Mouse (Mus musculus): ENCODE data around the gene S100a1. TPM values are rescaled to one million over a fixed set of nuclear protein-coding genes. Genes with fewer than 3 reads are reported as not detected.

Gene S100a1
- total RNA-seq (2021) (100 to 1,000 TPM; 199 to 282 TPM), polyA plus RNA-seq (2012; rRNA removed) (81.4 and 98.2 TPM in 2 replicates)
- long read RNA-seq, transcript S100a1-201 (3 exons, 677 nt) = major isoform, 186 of 194 reads
- long read RNA-seq, partial matches to known transcripts = 5 of 194 reads
- long read RNA-seq, other reads (novel, unspliced or antisense) = 1 of 194 reads

DNA sequence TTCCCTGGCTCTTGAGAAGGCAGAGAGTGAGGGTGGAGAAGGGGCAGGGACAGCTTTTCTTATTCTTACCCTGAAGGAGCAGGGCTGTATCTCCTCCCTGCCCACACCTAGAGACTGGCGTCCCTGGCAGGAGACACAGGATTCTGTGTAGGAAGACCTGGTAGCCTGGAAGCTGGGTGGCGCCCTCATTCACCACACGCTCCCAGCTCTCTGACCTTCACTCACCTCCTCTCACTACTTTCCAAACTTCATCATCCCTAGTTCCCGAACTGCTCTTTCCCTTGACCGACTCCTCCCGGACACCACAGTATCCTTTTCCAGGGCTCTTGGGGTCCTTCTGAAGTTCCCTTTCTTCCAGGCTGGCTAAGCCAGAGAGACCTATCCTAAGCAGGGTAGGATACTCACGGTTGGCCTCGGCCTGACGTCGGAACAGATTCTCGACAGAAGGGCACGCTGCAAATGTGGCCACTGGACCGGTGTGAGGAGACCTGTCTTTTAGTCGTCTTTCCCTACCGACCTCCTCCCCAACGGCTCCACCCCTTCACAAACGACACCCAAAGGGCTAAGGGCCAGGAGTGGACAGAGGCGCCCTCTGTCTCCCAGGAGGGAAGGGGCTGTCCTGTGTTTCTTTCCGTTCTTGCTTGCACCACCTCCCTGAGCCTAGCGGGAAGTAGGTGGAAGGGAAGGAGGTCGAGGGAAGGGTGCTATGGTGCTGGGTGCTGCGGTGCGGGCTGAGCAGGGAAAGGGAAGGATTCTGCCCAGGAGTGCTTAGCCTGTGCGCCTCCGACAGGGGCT lies at the start of gene S100a1, which contains the start of gene S100a13:
Gene S100a1, minus strand, starts transcription at position 597 of the 795 bp plus-strand sequence.
Gene S100a13, plus strand, starts transcription at position 640 of the 795 bp plus-strand sequence.
- DNase-seq = peak; percentile 90

DNA sequence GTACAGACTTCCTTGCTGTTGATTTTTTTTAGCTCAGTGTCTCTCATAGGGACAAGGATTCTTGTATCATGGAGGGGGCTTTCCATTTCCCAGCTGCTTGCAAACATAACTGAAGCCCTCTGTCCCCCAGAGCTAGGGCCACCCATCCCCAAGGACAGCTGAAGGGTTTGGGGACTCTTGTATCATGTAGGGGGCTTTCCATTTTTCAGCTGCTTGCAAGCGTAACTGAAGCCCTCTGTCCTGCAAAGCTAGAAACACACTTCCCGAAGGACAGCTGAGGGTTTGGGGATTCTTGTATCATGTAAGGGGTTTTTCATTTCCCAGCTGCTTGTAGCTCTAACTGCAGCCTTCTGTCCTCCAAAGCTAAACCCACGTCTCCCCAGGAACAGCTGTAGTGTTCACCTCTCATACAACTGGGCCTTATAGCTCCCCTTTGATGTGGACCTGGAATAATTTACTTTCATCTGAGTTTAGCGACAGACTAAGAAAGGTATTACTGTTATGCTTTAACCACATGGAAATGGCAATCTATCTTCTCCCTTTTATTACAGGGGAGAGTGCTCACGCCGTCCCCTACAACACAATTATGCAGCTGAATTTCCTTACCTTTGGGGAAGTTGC lies 45.9 kb upstream of the S100a1 start, which contains the start of gene S100a3:
Gene S100a3, plus strand, starts transcription at position 571 of the 621 bp plus-strand sequence.
- DNase-seq = no peak

DNA sequence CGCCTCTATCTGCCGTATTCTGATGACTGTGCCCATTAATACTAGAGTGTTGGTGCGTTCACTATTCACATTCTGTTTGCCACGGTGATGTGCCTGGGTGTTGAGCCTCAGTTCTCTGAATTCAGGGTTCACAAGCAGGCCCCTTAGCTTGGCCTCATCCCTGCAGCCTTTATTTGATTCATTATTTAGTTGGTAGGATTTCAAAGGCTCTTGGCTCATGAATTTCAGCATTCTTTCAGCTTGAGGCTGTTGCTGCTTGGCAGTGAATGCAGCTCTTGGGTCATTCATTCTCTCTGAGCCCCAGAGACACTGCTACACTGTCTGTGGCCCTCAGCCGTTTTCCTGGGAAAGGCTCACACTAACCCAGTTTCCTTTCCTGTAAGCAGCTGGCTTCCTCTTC lies 41.8 kb upstream of the S100a1 start:
- DNase-seq = no peak

DNA sequence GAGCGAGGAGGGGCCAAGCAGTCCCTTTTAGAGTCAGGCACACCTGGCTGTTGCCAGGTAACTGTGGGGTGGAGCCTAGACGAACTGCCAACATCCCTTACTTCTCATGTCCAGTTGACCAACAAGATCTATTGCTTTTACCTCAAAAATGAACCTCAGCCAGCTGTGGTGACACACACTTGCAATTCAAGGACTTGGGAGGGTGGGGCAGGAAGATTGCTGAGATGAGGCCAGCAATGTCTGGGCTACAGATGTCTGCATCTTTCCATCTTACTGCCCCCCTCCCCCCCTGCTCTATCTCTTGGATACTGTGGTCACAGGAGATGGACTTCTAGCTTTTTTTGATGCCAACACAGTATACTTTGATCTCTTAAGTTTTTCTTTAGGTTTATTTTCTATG lies 38.0 kb upstream of the S100a1 start:
- peak; percentile 63 for DNase-seq

DNA sequence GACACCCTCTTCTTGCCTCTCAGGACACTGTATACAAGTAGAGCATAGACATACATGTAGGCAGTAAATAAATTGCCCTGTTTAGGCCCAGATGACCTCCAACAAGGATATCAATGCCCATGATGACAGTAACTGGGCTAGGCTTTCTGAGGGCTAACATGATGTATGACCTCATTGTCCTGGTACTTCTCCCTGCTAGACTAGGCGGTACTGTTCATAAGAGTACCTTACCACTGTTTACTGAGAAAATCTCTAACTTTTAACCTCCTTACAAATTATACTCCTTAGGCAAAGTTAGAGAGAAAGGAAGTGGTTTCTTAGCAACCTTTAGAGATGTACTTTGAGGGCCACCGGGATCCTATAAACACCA lies 36.2 kb upstream of the S100a1 start:
- no peak for DNase-seq

DNA sequence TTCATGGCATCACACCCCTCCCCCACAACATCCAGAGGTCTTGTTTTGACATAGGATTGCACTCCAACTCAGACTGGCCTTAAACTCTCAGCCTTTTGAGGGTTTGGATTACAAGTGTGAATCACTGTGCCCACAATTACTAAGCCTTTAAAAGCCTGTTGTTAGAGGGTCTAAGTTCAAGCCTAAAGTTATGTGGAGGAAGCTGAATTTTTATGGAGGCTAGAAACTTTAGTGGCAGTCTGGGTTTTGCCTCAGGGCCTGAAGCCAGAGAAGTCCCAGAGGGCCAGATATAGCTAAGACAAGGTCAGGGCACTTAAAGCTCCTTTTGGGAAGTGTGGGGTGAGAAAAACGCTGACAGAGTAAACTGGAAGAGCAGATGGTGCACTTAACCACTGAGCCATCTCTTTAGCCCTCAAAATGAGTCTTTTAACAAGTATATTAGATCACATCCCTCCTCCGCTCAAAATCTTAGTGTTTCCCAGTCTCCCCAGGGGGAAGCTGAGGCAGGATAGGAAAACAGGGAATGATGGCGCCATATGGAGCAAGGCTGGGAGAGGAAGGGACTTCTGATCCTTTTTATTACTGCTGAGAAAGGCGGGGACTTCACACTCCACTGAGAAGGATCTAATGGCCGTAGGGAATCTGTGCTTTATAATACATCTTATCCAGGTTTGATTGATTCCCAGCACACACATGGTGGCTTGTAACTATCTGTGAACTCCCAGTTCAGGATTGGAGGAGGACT lies 35.7 kb upstream of the S100a1 start:
- no peak for DNase-seq

DNA sequence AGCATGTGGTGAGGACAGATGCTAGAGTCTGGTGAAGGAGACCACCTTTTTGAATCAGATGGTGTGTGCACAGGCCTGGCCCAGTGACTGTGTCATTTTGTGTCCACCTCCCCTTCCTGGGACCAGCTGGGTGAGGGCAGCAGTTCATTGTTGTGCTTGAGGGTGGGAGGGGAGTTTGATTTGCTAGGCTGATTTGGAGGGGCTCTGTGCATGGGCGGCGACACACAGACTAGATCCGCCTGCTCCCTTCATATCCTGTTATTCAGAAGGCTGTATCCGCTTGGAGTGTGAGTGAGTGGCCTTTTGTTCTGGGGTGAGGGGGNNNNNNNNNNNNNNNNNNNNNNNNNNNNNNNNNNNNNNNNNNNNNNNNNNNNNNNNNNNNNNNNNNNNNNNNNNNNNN lies 26.7 kb upstream of the S100a1 start:
- peak; percentile 52 for DNase-seq

DNA sequence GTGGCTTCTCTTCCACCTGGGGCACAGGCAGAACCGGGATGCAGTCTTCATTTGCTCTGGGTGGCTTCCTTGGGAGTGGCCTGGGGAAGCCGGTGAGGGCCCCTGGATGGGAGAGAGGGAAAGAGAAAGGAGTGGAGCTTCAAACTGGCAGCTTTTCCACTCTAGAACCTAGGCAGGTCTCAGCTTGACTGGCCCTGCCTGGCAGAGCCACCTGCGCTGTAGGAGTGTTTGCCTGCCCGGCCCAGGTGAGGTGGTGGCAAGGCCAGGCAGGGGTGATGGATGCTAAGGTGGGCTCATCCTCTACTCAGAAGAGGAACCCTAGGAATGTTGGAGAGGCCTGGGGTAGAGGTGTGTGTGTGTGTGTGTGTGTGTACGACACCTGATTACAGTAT lies 23.7 kb upstream of the S100a1 start:
- DNase-seq = no peak

DNA sequence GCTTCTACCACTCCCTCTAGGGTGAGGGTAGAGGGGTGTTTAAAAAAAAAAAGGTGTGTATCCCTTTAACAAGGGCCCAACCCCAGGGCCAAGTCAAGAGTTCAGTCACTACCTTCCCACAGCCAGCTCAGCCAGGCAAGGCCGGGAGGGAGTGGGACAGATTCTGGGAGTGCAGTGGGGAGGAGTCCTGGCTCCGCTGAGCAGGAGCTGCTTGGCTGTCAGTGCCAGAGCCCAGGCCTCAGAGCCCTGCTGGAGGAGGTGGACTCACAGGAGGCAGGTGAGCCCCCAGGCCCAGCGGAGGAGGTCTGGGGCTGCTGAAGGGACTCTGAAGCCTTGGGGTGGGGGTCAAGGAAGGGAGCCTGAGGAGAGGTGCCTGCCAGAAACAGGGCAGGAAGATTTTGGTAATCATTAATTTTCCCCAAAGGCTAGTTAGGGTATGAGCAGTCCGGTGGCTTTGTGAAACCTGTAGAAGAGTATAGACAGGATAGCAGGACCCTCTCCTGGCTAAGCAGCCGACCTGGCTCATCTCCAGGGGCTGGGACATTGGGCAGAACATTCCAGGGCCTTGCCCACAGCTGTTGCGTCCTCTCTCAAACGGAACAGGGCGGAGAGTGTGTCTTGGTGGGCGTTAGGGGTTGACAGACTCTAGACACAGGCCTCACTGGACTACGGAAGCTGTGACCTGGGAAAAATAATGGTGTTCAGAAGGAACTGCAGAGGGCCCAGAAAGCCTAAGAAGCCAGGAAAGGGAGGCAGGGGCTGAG lies 23.1 kb upstream of the S100a1 start, which contains the start of gene S100a16:
Gene S100a16, plus strand, starts transcription at position 114 of the 764 bp plus-strand sequence.
- DNase-seq = peak; percentile 90

DNA sequence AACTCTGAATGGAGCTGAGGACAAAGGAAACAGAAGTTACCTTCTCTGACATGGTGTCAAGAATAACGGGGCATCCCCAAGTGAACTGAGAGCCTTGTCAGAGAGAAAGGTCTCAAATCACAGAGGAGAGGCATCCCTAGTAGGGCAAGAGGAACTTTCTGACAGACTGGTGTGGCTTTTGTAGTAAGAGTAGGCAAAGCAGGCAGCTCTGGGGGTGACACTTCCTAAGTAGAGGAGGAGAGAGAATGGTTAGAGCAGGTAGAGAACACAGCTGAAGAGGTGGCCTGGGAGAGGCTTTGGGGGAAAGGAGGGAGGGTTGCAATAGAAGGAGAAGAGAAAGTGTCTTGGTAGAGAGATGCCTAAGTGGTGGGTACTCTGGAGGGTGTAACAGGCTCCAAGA lies 21.3 kb upstream of the S100a1 start:
- DNase-seq = no peak

DNA sequence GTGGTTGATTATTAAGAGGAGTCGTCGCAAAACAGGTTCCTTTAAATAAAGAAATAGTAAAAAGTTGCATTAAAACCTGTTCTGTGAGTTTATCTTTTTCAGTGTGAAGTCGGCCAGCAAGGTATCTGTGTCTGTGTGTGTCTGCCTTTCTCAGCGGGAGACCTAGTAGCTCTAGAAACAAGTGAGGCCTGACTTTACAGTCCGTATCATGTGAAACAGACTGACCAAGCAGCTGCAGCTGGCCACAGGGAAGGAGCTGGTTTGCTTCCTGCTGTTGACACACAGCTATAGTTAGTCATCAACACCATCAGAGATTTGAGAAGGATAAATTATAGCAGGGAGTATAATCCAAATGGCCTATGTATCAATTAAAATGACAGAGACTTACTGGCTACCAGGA lies 17.5 kb upstream of the S100a1 start:
- DNase-seq = no peak

DNA sequence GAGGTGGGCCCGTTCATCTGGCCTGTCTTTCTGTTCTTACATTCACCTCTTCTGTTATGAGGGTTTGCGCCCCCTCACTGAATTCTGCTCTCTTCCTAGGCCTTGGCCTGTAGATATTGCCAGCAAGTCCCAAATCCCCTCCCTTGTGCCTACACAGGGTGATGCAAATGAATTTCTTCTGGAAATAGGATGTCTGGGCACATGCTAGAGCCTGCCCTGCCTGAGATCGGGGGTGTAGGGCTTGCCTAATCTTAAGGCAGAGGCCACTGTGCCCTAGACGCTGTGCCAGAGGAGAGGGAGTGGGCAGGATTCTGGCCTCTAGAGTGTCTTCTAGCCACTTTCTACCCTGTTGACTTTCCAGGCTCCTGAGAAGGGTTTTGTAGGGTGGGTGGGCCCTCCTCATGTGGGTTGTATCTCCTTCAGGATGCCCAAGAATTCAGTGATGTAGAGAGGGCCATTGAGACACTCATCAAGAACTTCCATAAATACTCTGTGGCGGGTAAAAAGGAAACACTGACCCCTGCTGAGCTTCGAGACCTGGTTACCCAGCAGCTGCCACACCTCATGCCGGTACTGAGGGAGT lies 13.2 kb upstream of the S100a1 start:
- DNase-seq = no peak

DNA sequence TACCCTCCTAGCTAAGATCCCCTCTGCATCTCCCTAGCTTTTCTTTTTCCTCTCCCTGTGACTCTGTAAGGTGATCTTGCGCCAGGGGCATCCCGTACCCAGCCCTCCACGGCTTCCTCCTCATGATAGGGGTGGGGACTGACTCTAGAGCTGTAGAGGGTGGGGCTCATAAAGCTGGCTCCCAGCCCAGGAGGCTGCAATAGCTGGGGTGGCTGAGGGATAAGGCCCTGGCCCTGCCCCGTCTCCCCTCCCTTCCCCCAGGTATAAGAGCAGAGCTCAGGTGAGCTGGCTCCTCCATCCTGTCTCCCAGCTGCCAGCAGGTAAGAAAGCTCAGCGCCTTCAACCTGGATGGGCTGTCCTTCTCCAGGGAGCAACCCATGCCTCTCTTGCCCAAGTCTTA lies 12.4 kb upstream of the S100a1 start, which contains the start of gene S100a14:
Gene S100a14, plus strand, starts transcription at position 277 of the 400 bp plus-strand sequence.
- DNase-seq = no peak

DNA sequence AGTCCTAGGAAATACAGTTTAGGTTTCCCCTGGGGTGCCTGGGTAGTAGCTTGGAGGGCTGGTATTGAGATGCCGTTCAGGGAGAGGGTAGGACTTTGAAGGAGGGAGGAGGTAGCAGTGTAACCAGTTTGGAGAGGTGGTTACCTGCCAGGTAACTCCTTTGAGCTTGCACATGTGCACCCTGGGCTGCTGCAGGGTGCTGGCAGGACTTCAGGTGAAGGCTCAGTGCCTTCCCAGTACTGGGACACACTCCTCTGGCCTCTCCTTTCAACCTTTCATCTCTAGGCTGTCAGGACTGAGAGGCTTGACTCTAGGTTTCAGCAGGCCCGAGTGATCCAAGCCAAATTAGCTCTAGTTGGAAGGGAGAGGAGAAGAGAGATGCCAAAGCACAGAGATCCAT lies 11.9 kb upstream of the S100a1 start:
- no peak for DNase-seq

DNA sequence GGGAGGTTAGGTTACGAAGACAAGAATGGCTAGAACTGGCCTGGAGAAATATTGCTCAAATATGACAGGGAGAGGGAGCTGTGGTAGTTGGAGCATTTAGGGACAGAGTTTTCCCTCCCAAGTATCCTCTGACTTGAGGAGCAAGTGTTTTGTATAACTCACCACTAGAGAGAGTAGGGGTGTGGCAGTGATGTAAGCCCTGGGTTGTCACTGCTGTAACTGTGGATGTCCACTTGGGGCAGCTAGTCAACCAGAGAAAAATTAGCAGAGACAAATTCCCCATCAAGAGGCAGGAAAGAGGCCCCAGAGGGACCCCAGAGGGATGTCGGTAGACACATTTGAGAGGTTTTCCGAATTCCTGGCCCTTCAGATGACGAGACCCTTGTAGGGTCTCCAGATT lies 11.2 kb upstream of the S100a1 start:
- peak; percentile 55 for DNase-seq

DNA sequence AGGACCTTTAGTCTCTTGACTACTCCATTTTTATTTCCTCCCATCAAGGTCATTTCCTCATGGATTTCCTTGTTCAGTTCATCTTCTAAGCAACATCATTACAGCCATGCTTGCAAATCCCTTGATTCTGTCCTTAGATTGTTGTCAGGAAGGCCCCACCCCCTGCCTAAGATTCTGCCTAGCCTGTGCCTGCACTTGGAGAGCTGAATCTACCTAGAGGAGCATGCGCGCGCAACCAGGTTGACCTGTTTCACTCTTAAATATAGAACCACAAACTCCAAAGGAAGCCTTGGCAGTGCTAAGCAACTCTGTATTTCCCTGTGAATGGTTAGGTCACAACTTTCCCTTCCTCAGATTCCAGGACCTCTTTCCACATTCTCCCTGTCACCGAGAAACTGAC lies 3.5 kb upstream of the S100a1 start:
- no peak for DNase-seq

DNA sequence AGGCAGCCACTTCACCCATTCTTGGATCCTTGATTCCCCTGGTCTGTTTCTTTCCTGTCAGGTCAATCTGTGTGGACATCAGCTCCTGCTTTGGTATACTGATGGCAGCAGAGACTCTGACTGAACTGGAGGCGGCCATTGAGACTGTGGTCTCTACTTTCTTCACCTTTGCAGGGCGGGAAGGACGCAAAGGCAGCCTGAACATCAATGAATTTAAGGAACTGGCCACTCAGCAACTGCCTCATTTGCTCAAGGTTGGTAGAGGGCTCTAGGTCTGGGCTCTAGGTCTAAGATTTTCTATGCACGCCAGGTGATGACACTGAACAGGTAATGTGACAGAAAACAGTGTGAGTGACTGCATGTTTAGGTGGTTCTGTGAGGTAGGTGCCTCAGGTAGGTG lies 1.6 kb upstream of the S100a1 start:
- no peak for DNase-seq

DNA sequence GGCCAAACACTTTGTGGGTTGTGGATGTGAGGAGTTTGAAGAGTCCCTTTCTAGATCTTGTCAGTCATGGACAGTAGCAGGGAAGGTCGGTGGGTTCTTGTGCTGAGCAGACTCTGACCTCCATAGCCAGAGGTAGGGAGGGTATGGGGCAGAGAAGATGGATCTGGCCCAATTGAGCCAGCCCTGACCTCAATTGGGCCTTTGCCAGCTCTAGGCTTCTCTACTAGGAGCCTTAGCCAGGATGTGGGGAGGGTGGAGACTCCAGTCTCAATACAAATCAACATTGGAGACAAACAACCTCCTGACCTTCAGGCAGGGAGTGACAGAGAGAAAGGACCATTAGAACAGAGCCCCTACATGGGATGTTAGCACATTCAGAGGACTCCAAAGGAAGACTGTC lies 1.1 kb upstream of the S100a1 start:
- DNase-seq = peak; percentile 61

DNA sequence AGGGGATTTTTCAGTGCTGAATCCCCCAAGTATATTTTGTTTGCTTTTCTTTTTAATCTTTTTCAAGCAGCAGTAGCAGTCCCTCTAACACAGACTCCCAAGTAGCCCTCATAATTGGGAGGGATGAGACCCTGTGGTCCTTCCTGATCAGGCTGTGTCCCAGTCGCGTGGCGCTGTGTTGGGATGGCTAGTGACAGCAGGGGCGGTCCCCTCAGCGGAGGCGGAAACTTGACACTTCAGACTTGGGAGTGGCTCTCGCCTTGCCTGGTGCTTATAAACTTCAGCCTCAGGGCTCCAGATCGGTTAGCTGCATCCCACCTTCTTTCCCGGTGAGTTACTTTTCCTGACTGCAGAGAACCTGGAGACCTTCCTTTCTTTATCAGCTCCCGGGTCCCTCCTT lies 499 bp upstream of the S100a1 start:
- DNase-seq = peak; percentile 87

DNA sequence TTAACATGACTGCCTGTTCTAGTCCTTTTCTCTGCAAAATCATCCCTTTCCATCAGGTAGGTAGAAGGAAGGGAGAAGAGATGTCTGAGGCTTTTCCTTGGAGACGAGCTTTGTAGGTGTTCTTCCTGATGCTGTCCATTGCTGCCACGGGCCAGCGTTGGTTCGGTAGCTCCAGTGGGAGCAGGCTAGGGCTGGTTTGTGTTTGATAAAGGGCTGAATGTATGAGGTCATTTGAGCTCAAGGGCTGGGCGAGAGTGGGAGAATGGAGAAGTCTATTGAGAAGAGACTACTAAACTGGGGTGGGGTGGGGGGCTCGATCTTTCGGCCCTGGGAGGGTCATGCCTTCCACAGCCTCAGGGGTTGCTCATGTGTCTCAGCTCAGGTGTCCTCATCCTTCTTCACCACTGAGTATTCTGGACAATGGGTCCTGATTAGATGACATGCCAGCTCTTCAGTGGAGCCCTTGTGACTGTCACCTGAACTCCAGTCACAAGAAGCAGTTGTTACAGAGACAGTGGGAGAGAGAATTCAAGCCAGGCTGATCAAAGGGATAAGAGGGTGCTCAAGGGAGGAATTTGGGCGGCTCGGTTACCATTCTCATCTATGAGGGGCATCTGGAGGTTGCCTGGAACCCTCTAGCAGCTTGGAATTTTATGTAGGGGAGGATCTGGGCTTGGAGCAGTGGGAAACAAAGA lies 1.1 kb downstream of the S100a1 start:
- no peak for DNase-seq

DNA sequence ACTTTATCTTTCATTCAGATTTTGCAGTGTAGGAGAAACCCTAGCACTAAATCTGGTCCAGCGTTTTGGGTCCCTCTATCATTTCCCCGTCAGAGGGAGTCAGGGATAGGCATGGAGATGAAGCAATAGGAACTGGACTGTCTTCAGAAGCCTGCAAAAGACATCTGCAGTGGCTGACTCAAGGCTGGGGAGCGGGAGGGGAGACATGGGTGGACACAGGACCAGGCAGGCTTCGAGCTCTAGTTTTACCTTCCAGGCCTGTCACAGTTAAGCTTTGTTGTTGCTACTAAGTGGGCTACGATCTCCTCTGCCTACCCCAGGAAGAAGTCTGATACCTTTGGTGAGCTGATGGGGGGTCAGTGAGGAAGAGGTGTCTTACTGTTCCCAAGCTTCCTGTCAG lies 1.9 kb downstream of the S100a1 start:
- no peak for DNase-seq

Measured in adrenal gland, adult 2 months (tissue).